Mouse (Mus musculus) ES-Bruce4 (cell line): ENCODE measurements around the gene Mipep.

Experiments
- CTCF ChIP-seq: IDR thresholded peaks from one replicate; pipeline ENCODE4 v1.8.1; 2011; ENCODE audit warnings: low read depth, low read length
- EP300 ChIP-seq: IDR thresholded peaks from 2 replicates; pipeline ENCODE4 v1.6.1; 2011; ENCODE audit warnings: low read depth, low read length; ENCODE audit not compliant: insufficient read depth
- POLR2A ChIP-seq: IDR thresholded peaks from one replicate; pipeline ENCODE4 v1.8.1; 2011; ENCODE audit warnings: low read length; ENCODE audit not compliant: insufficient read depth

- TF ChIP-seq POLR2A = no peak
- TF ChIP-seq CTCF = no peak
- no peak for TF ChIP-seq EP300
These were observed 153.2 kb downstream of the Mipep start for GRCm38 (mm10) chr14:60937481-60938039.
